In the genomic region with DNA sequence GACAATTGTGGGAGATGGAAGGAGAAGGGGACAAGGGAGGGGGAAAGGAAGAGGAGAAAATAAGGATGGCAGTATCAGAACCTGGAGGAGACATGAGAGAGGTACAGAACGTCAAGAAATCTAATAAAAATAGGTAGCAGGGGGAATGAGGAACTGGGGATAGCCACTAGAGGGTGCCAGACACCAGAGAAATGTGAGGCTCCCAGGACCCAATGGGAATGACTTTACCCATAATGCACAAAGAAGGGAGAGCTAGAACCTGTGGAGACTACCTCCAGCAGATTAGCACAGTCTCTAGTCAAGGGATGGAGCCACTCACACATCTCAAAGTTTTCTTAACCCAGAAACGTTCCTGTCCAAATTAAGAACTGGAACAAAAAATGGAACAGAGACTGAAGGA, we compare ENCODE assay signal across 15 mouse cellular contexts. TPM values are rescaled to one million over a fixed set of nuclear protein-coding genes. Genes with fewer than 3 reads are reported as not detected.
DNase-seq lines count a peak whose midpoint lies in the region; ATAC-seq and TF ChIP-seq lines count a peak whose summit lies in the region.
"Had no signal": no experiment of that assay in that cellular context is flagged by ENCODE, and none has a peak within 500 bp of the region (broad histone marks: within the 10 kb centered on the region; RNA-seq: fewer than 3 reads in every experiment).

No protein-coding gene starts in this region.

- no peak overlapping the region for H3K9ac ChIP-seq in midbrain, postnatal 0 days (replicated peaks; ENCODE audit: low read length, poor library complexity, severe bottlenecking)
- no peak overlapping the region for H3K9ac ChIP-seq in midbrain, embryonic 16.5 days (ENCODE audit: low read depth, low read length)
- H3K9ac ChIP-seq: embryonic facial prominence, embryonic 15.5 days; kidney, embryonic 15.5 days had no signal

- DNase-seq in CD4-positive, CD25-positive, alpha-beta regulatory T cell, adult 2 months (ENCODE audit: low read depth, low spot score), result peak; percentile 40
- DNase-seq in midbrain, postnatal 0 days (ENCODE audit: low spot score), result no peak
- peak; percentile 23 for DNase-seq in induced T-regulatory cell, adult 2 months (ENCODE audit: low read depth)
- peak; percentile 59 for DNase-seq in splenic B cell, adult 2 months (ENCODE audit: low read depth, low spot score)
- DNase-seq in right cerebral cortex, adult 2 months (ENCODE audit: low spot score in 2 of 2), result no peak
- DNase-seq in midbrain, embryonic 10.5 days (ENCODE audit: low spot score), result no peak
- DNase-seq: gastrocnemius, postnatal 14 days; heart, postnatal 4 days had no signal

- TF ChIP-seq CTCF in midbrain, postnatal 0 days (IDR thresholded peaks at IDR 0.05), result peak; percentile 24

- H3K27ac ChIP-seq in midbrain, postnatal 0 days (ENCODE audit: low read depth, low read length), result no peak overlapping the region
- no peak overlapping the region for H3K27ac ChIP-seq in midbrain, embryonic 16.5 days (ENCODE audit: low read length)
- H3K27ac ChIP-seq in midbrain, embryonic 10.5 days (replicated peaks), result no peak overlapping the region
- H3K27ac ChIP-seq: embryonic facial prominence, embryonic 15.5 days; kidney, embryonic 15.5 days had no signal

- no peak overlapping the region for H3K4me3 ChIP-seq in midbrain, postnatal 0 days (ENCODE audit: low read depth, low read length)
- H3K4me3 ChIP-seq in midbrain, embryonic 16.5 days (ENCODE audit: low read depth, low read length), result no peak overlapping the region
- no peak overlapping the region for H3K4me3 ChIP-seq in midbrain, embryonic 10.5 days
- H3K4me3 ChIP-seq: embryonic facial prominence, embryonic 15.5 days; kidney, embryonic 15.5 days had no signal

- no peaks in the 10 kb centered on the region for H3K36me3 ChIP-seq in midbrain, postnatal 0 days (ENCODE audit: insufficient read depth, low read length)
- no peaks in the 10 kb centered on the region for H3K36me3 ChIP-seq in midbrain, embryonic 16.5 days (ENCODE audit: control insufficient read depth, insufficient read depth, low read length)
- H3K36me3 ChIP-seq in splenic B cell, adult 2 months (ENCODE audit: control insufficient read depth, insufficient read depth, low read length, poor library complexity, severe bottlenecking), result no peaks in the 10 kb centered on the region
- H3K36me3 ChIP-seq in midbrain, embryonic 10.5 days, result no peaks in the 10 kb centered on the region
- H3K36me3 ChIP-seq: embryonic facial prominence, embryonic 15.5 days; kidney, embryonic 15.5 days had no signal

- H3K27me3 ChIP-seq in midbrain, postnatal 0 days (ENCODE audit: insufficient read depth, low read length), result no peaks in the 10 kb centered on the region
- H3K27me3 ChIP-seq in midbrain, embryonic 16.5 days (ENCODE audit: control insufficient read depth, insufficient read depth, low read depth, low read length), result no peaks in the 10 kb centered on the region
- H3K27me3 ChIP-seq in splenic B cell, adult 2 months (ENCODE audit: control insufficient read depth, insufficient read depth, low read length, poor library complexity, severe bottlenecking), result no peaks in the 10 kb centered on the region; the same call in 1 of the 2 replicates
- H3K27me3 ChIP-seq in midbrain, embryonic 10.5 days (ENCODE audit: low read depth, poor library complexity, severe bottlenecking), result no peaks in the 10 kb centered on the region
- H3K27me3 ChIP-seq: embryonic facial prominence, embryonic 15.5 days; kidney, embryonic 15.5 days; Patski had no signal

- 38% methylated on average over 2 of the region's 2 CpGs for WGBS in midbrain, postnatal 0 days
- 30% methylated on average over 2 of the region's 2 CpGs for WGBS in midbrain, embryonic 16.5 days
- 58% methylated on average over 2 of the region's 2 CpGs for WGBS in midbrain, embryonic 10.5 days

- H3K4me2 ChIP-seq in midbrain, postnatal 0 days (ENCODE audit: low read depth, low read length, poor library complexity, severe bottlenecking), result no peak overlapping the region
- no peak overlapping the region for H3K4me2 ChIP-seq in midbrain, embryonic 16.5 days (ENCODE audit: low read length)
- H3K4me2 ChIP-seq: embryonic facial prominence, embryonic 15.5 days; kidney, embryonic 15.5 days had no signal

- no peaks in the 10 kb centered on the region for H3K4me1 ChIP-seq in midbrain, postnatal 0 days (ENCODE audit: insufficient read depth, low read length)
- H3K4me1 ChIP-seq in midbrain, embryonic 16.5 days (ENCODE audit: control insufficient read depth, insufficient read depth, low read length), result no peaks in the 10 kb centered on the region
- H3K4me1 ChIP-seq in midbrain, embryonic 10.5 days, result no peaks in the 10 kb centered on the region
- H3K4me1 ChIP-seq: embryonic facial prominence, embryonic 15.5 days; kidney, embryonic 15.5 days had no signal

- no peak for ATAC-seq in CD4-positive, CD25-positive, alpha-beta regulatory T cell, adult 4 months
- ATAC-seq in midbrain, postnatal 0 days (ENCODE audit: low FRiP score), result no peak
- ATAC-seq in midbrain, embryonic 16.5 days, result no peak
- ATAC-seq: Patski had no signal

- no peaks in the 10 kb centered on the region for H3K9me3 ChIP-seq in midbrain, postnatal 0 days (ENCODE audit: low read length)
- H3K9me3 ChIP-seq in midbrain, embryonic 16.5 days (replicated peaks; ENCODE audit: control insufficient read depth, low read length, poor library complexity, severe bottlenecking), result no peaks in the 10 kb centered on the region
- H3K9me3 ChIP-seq in midbrain, embryonic 10.5 days (replicated peaks), result no peaks in the 10 kb centered on the region
- H3K9me3 ChIP-seq: embryonic facial prominence, embryonic 15.5 days; kidney, embryonic 15.5 days had no signal

RNA-seq across cellular contexts. Expression of gene Olfr243, which starts 2.4 kb away (rescaled TPM):
- polyA plus RNA-seq in CD4-positive, CD25-positive, alpha-beta regulatory T cell, adult 4 months (2017; shearing (Covaris generic)), result not detected
- not detected in 2 replicates for total RNA-seq in midbrain, postnatal 0 days (2014; rRNA removed)
- polyA plus RNA-seq in midbrain, postnatal 0 days (2015; fragmentation: Nextera tagmentation; extraction: Ambion mirVana), result not detected in 2 replicates
- not detected in 2 replicates for polyA plus RNA-seq in midbrain, embryonic 16.5 days (2015; fragmentation: Nextera tagmentation; extraction: Ambion mirVana)
- polyA plus RNA-seq in midbrain, embryonic 10.5 days (2016; fragmentation: Nextera tagmentation; extraction: Ambion mirVana), result not detected in 2 replicates
- total RNA-seq: gastrocnemius, postnatal 14 days; heart, postnatal 4 days; left cerebral cortex, postnatal 25 days had no signal
- polyA plus RNA-seq: kidney, embryonic 15.5 days; neural tube, embryonic 14.5 days; Patski had no signal

RNA-seq across cellular contexts. Expression of gene Olfr628, which starts 18.1 kb away (rescaled TPM):
- not detected for polyA plus RNA-seq in CD4-positive, CD25-positive, alpha-beta regulatory T cell, adult 4 months (2017; shearing (Covaris generic))
- total RNA-seq in midbrain, postnatal 0 days (2014; rRNA removed), result not detected in 2 replicates
- not detected in 2 replicates for polyA plus RNA-seq in midbrain, postnatal 0 days (2015; fragmentation: Nextera tagmentation; extraction: Ambion mirVana)
- polyA plus RNA-seq in midbrain, embryonic 16.5 days (2015; fragmentation: Nextera tagmentation; extraction: Ambion mirVana), result not detected in 2 replicates
- not detected in 2 replicates for polyA plus RNA-seq in midbrain, embryonic 10.5 days (2016; fragmentation: Nextera tagmentation; extraction: Ambion mirVana)
- total RNA-seq: gastrocnemius, postnatal 14 days; heart, postnatal 4 days; left cerebral cortex, postnatal 25 days had no signal
- polyA plus RNA-seq: embryonic facial prominence, embryonic 15.5 days; kidney, embryonic 15.5 days; neural tube, embryonic 14.5 days; Patski had no signal

RNA-seq across cellular contexts. Expression of gene Olfr625-ps1, which starts 29.5 kb away (rescaled TPM):
- not detected for polyA plus RNA-seq in CD4-positive, CD25-positive, alpha-beta regulatory T cell, adult 4 months (2017; shearing (Covaris generic))
- total RNA-seq in midbrain, postnatal 0 days (2014; rRNA removed), result not detected in 2 replicates
- polyA plus RNA-seq in midbrain, postnatal 0 days (2015; fragmentation: Nextera tagmentation; extraction: Ambion mirVana), result not detected in 2 replicates
- not detected in 2 replicates for polyA plus RNA-seq in midbrain, embryonic 16.5 days (2015; fragmentation: Nextera tagmentation; extraction: Ambion mirVana)
- not detected in 2 replicates for polyA plus RNA-seq in midbrain, embryonic 10.5 days (2016; fragmentation: Nextera tagmentation; extraction: Ambion mirVana)
- total RNA-seq: gastrocnemius, postnatal 14 days; heart, postnatal 4 days; left cerebral cortex, postnatal 25 days had no signal
- polyA plus RNA-seq: embryonic facial prominence, embryonic 15.5 days; kidney, embryonic 15.5 days; neural tube, embryonic 14.5 days; Patski had no signal

RNA-seq across cellular contexts. Expression of gene Olfr629, which starts 32.7 kb away (rescaled TPM):
- polyA plus RNA-seq in CD4-positive, CD25-positive, alpha-beta regulatory T cell, adult 4 months (2017; shearing (Covaris generic)), result not detected
- total RNA-seq in midbrain, postnatal 0 days (2014; rRNA removed), result not detected in 2 replicates
- polyA plus RNA-seq in midbrain, postnatal 0 days (2015; fragmentation: Nextera tagmentation; extraction: Ambion mirVana), result not detected in 2 replicates
- polyA plus RNA-seq in midbrain, embryonic 16.5 days (2015; fragmentation: Nextera tagmentation; extraction: Ambion mirVana), result not detected in 2 replicates
- polyA plus RNA-seq in midbrain, embryonic 10.5 days (2016; fragmentation: Nextera tagmentation; extraction: Ambion mirVana), result not detected in 2 replicates
- total RNA-seq: gastrocnemius, postnatal 14 days; heart, postnatal 4 days; left cerebral cortex, postnatal 25 days had no signal
- polyA plus RNA-seq: kidney, embryonic 15.5 days; neural tube, embryonic 14.5 days; Patski had no signal

RNA-seq across cellular contexts. Expression of gene Olfr624, which starts 41.0 kb away (rescaled TPM):
- not detected for polyA plus RNA-seq in CD4-positive, CD25-positive, alpha-beta regulatory T cell, adult 4 months (2017; shearing (Covaris generic))
- not detected in 2 replicates for total RNA-seq in midbrain, postnatal 0 days (2014; rRNA removed)
- polyA plus RNA-seq in midbrain, postnatal 0 days (2015; fragmentation: Nextera tagmentation; extraction: Ambion mirVana), result not detected in 2 replicates
- polyA plus RNA-seq in midbrain, embryonic 16.5 days (2015; fragmentation: Nextera tagmentation; extraction: Ambion mirVana), result not detected in 2 replicates
- 0.02 TPM in 2 replicates for polyA plus RNA-seq in midbrain, embryonic 10.5 days (2016; fragmentation: Nextera tagmentation; extraction: Ambion mirVana)
- total RNA-seq: gastrocnemius, postnatal 14 days; heart, postnatal 4 days had no signal
- polyA plus RNA-seq: neural tube, embryonic 14.5 days had no signal

Comparison
In these comparisons a context has a peak if more than half of its experiments do, and no peak if none do; other contexts are left out.
1. DNase-seq: peak in CD4-positive, CD25-positive, alpha-beta regulatory T cell, adult 2 months (single experiment), induced T-regulatory cell, adult 2 months (single experiment) and splenic B cell, adult 2 months (single experiment); none in midbrain, postnatal 0 days (single experiment), right cerebral cortex, adult 2 months (0 of 2) and midbrain, embryonic 10.5 days (single experiment).